Mouse (Mus musculus): Measurements from ENCODE around the gene Zc3h8. TPM values are rescaled to one million over a fixed set of nuclear protein-coding genes. Genes with fewer than 3 reads are reported as not detected.

The Zc3h8 gene
- total RNA-seq (2014; rRNA removed) (1.5 and 1.7 TPM in 2 replicates), polyA plus RNA-seq (2015; fragmentation: Nextera tagmentation; extraction: Ambion mirVana) (11.5 and 14.0 TPM in 2 replicates)

DNA sequence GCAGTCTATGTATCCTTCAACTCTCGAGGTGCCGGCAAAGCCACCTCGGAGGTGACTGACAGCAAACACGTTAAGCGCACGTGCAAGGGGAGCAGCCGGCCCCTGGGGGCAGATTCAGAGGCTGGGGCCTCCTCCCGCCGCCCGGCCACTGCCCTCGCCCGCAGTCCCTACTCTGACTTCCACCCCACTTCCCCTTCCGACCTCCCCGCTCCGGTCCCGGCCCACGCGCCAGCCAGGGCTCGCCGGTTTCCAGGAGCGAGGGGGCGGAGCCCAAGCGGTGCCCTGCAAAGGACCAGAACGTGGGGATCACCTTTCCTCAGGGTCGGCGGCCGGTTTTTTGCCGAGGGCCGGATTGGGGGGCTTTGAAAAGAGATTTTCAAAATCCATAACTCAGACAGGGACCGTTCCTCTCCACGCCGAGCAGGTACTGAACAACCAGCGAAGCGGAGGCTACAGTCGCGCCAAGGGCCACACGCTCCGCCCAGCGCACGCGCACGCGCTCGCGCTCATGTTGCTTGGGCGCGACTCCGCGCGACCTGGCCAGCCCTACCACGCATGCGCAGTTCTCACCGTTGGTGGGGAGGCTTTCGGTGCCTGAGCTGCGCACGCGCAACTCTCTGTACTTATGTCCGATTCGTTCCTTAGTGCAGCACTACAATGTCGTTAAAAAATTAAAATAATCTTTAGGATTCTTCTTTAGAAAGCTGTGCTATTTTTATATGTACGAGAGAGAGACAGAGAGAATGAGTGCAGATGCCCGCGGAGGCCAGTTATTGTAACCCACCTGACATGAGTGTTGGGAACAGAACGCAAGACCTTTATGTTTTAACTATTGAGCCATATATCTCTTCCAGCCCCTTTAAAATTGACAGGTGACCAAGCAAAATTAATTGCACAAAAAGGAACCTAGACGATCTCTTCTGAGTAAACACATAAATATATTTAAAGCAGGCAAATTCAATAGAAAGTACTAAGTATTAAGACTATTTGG is at the start of gene Zc3h8:
TSS of gene Zc3h8 (minus strand) at position 540 of the 991 bp plus-strand sequence.
- 1% methylated on average over 65 of the region's 65 CpGs for WGBS
- peak; percentile 99 for DNase-seq (ENCODE audit: low spot score)
- Histone ChIP-seq H3K4me1 (ENCODE audit: insufficient read depth, low read length) (no peaks in the 10 kb centered on the region), H3K27me3 (ENCODE audit: insufficient read depth, low read length) (no peaks in the 10 kb centered on the region), H3K36me3 (ENCODE audit: insufficient read depth, low read length) (no peaks in the 10 kb centered on the region), H3K4me2 (ENCODE audit: low read depth, low read length) (peak within 1 kb of the TSS; percentile 80), H3K4me3 (ENCODE audit: low read length) (peak within 1 kb of the TSS; percentile 61), H3K9me3 (ENCODE audit: low read length) (no peaks in the 10 kb centered on the region), H3K9ac (replicated peaks; ENCODE audit: low read length) (peak within 1 kb of the TSS; percentile 63), H3K27ac (peak within 1 kb of the TSS; percentile 85)
- peak; percentile 95 for ATAC-seq
- TF ChIP-seq CTCF (IDR thresholded peaks at IDR 0.05; ENCODE audit: low read depth) = no peak

DNA sequence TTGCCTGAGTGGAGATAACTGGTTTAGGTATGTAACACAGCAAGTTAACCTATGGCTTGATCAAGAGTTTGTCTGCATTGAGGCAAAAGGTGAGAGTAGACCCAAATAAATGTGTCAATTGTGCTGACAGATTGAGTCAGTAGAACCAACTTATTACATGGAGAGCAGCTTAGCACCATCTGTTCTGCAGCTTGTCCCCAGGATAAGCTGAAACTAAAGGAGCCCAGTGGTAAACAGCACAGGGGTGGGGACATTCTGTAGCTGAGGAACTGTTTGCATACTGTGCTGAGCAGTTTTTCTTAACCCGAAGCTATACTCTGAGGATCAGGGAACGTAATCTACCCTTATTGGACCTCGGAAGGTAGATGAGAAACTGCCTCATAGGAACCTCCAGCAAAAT is 40.9 kb upstream of the Zc3h8 start:
- Histone ChIP-seq H3K4me3 (ENCODE audit: low read length) (no peak overlapping the region), H3K4me1 (ENCODE audit: insufficient read depth, low read length) (no peaks in the 10 kb centered on the region), H3K27me3 (ENCODE audit: insufficient read depth, low read length) (no peaks in the 10 kb centered on the region), H3K27ac (no peak overlapping the region), H3K9me3 (ENCODE audit: low read length) (no peaks in the 10 kb centered on the region), H3K9ac (replicated peaks; ENCODE audit: low read length) (no peak overlapping the region), H3K4me2 (ENCODE audit: low read depth, low read length) (no peak overlapping the region), H3K36me3 (ENCODE audit: insufficient read depth, low read length) (no peaks in the 10 kb centered on the region)
- DNase-seq (ENCODE audit: low spot score) = no peak
- TF ChIP-seq CTCF (IDR thresholded peaks at IDR 0.05; ENCODE audit: low read depth) = no peak
- ATAC-seq = no peak
- WGBS = 88% methylated on average over 3 of the region's 3 CpGs

DNA sequence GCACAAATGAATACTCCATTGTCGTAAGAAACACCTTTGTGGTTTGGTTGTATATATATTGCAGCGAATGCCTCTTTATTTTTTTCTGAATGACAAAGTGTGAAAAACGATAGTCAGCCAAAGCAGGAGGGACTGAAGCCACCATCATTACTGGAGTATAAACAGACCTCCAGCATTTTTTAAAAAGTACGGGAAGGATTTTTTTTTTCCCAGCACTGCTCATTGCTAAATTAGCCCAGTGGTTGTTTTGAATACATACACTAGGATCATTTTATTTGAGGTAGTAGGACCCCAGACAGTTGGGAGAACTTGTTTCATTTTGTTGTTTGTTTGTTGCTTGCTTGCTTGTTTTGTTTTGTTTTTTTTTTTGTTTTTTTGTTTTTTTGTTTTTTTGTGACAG is 31.7 kb upstream of the Zc3h8 start:
- Histone ChIP-seq H3K4me2 (ENCODE audit: low read depth, low read length) (no peak overlapping the region), H3K36me3 (ENCODE audit: insufficient read depth, low read length) (no peaks in the 10 kb centered on the region), H3K9ac (replicated peaks; ENCODE audit: low read length) (no peak overlapping the region), H3K9me3 (ENCODE audit: low read length) (no peaks in the 10 kb centered on the region), H3K4me1 (ENCODE audit: insufficient read depth, low read length) (no peaks in the 10 kb centered on the region), H3K4me3 (ENCODE audit: low read length) (no peak overlapping the region), H3K27me3 (ENCODE audit: insufficient read depth, low read length) (no peaks in the 10 kb centered on the region), H3K27ac (no peak overlapping the region)
- ATAC-seq (no peak), DNase-seq (ENCODE audit: low spot score) (no peak)
- WGBS = 78% methylated on average over 4 of the region's 4 CpGs
- no peak for TF ChIP-seq CTCF (IDR thresholded peaks at IDR 0.05; ENCODE audit: low read depth)

DNA sequence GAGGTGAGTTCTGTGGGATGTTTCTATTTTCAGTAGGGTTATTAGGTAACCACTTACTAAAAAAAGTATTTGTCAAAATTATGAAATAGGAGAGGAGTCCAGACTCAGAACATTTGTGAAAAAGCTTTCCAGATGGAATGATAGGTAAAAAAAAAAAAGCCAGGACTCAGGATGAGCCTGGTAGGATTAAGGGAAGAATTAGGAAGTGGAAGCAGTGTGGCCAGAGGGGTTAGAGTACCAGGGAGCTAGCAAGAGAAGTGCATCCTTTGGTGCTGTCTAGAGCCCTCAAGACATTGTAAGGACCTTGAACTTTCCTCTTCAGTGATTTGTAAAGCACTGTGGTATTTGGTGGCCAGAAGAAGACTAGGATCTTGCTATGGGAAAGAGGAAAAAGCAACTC is 28.4 kb upstream of the Zc3h8 start:
- no peaks in the 10 kb centered on the region for H3K4me1 ChIP-seq (ENCODE audit: insufficient read depth, low read length)
- H3K9me3 ChIP-seq (ENCODE audit: low read length) = no peaks in the 10 kb centered on the region
- H3K27me3 ChIP-seq (ENCODE audit: insufficient read depth, low read length) = no peaks in the 10 kb centered on the region
- no peak for DNase-seq (ENCODE audit: low spot score)
- H3K4me2 ChIP-seq (ENCODE audit: low read depth, low read length) = no peak overlapping the region
- H3K36me3 ChIP-seq (ENCODE audit: insufficient read depth, low read length) = no peaks in the 10 kb centered on the region
- no peak for ATAC-seq
- H3K4me3 ChIP-seq (ENCODE audit: low read length) = no peak overlapping the region
- no peak overlapping the region for H3K9ac ChIP-seq (replicated peaks; ENCODE audit: low read length)
- no peak overlapping the region for H3K27ac ChIP-seq
- TF ChIP-seq CTCF (IDR thresholded peaks at IDR 0.05; ENCODE audit: low read depth) = no peak

DNA sequence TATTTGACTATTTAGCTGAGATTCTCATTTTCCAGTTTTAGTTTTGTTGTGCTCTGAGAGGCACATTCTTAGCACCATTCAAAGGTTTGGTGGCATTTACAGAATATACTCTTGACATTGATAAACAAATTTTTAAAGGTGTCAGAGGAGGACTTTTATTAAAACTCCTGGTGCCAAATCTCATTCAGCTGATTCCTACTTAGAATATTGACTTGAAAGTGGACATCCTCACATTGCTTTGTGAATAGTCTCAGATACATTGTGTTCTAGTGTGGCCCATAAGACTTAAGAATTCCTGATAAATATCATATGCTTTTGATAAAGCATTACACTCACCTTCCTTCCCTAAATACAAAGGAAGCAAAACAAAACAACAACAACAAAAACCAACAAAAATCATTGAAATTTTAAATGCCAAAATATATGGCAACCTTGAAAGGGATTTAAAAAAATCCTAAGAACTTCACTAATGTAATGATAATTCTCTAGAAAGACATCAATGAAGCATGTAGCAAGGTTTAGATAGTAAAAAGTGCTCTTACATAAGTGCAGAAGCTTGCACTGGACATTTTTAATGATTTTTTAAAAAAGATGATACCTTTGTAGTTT is 24.7 kb upstream of the Zc3h8 start:
- Histone ChIP-seq H3K4me2 (ENCODE audit: low read depth, low read length) (peak overlapping the region; percentile 62), H3K4me3 (ENCODE audit: low read length) (peak overlapping the region; percentile 95), H3K4me1 (ENCODE audit: insufficient read depth, low read length) (0 out of 2 replicates have a peak, but pooled peaks cover 2% of the 10 kb centered on the region), H3K27ac (peak overlapping the region; percentile 100), H3K9ac (replicated peaks; ENCODE audit: low read length) (peak overlapping the region; percentile 100; the same call in 1 of the 2 replicates), H3K36me3 (ENCODE audit: insufficient read depth, low read length) (no peaks in the 10 kb centered on the region), H3K27me3 (ENCODE audit: insufficient read depth, low read length) (no peaks in the 10 kb centered on the region), H3K9me3 (ENCODE audit: low read length) (no peaks in the 10 kb centered on the region)
- ATAC-seq = no peak
- no peak for DNase-seq (ENCODE audit: low spot score)
- TF ChIP-seq CTCF (IDR thresholded peaks at IDR 0.05; ENCODE audit: low read depth) = no peak

DNA sequence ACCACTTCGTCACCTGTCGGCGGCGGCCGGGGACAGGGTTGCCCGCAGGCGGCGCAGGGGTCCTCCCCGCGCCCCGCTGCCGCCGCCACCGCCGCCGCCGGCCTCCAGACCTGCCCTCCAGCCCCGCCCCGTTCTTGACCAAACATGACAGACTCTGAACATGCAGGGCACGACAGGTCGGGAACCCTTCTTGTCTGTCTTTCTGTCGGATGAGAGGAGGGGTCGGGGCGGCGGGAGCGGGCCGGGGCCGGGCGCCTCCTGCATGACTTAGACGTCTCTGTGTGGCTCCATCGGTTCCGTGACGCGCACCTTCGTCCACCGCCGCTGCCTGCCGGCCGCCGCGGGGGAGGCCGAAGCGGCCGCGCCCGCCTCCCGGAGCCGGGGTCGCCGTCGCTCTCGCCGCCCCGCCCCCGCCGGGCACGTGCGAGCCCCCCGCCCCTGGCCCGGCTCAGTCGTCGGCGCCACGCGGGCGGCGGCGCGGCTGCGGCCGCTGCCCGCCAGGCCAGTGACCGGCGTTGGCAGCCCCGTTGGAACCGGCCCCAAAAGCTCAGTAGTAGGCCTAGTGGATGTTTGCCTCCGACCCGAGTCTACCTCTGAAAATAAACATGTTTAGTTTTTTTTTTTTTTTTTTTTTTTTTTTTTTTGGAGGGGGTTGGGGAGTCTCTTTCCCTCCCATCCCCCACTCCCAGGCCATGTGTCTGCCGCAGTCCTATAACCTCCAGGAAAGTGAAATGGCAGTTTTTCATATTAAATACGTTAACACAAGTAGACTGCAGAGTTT is 24.0 kb upstream of the Zc3h8 start, which contains the start of gene Gm10762:
TSS of gene Gm10762 (minus strand) at position 65 of the 781 bp plus-strand sequence.
- ATAC-seq = peak; percentile 72
- peak within 1 kb of the TSS; percentile 62 for H3K4me2 ChIP-seq (ENCODE audit: low read depth, low read length)
- no peaks in the 10 kb centered on the region for H3K9me3 ChIP-seq (ENCODE audit: low read length)
- no peak for TF ChIP-seq CTCF (IDR thresholded peaks at IDR 0.05; ENCODE audit: low read depth)
- H3K27me3 ChIP-seq (ENCODE audit: insufficient read depth, low read length) = no peaks in the 10 kb centered on the region
- H3K4me1 ChIP-seq (ENCODE audit: insufficient read depth, low read length) = 0 out of 2 replicates have a peak, but pooled peaks cover 2% of the 10 kb centered on the region
- peak; percentile 86 for DNase-seq (ENCODE audit: low spot score)
- no peaks in the 10 kb centered on the region for H3K36me3 ChIP-seq (ENCODE audit: insufficient read depth, low read length)
- peak within 1 kb of the TSS; percentile 100 for H3K9ac ChIP-seq (replicated peaks; ENCODE audit: low read length)
- peak within 1 kb of the TSS; percentile 100 for H3K27ac ChIP-seq
- under 1% methylated on average over 72 of the region's 80 CpGs for WGBS
- H3K4me3 ChIP-seq (ENCODE audit: low read length) = peak within 1 kb of the TSS; percentile 95

Data from hindbrain, postnatal 0 days (tissue).